Mouse (Mus musculus): Measurements from ENCODE around the gene Gdf9.

GRCm38 (mm10) chr11:53383758-53384428 lies 46.9 kb upstream of the Gdf9 start:
- TF ChIP-seq POLR2A (IDR thresholded peaks at IDR 0.05; ENCODE audit: control insufficient read depth, low read depth, low read length) = no peak
- no peak for TF ChIP-seq CTCF (IDR thresholded peaks at IDR 0.05; ENCODE audit: control insufficient read depth, insufficient read depth, insufficient replicate concordance, low read depth, low read length)
